Mouse (Mus musculus): Measurements from ENCODE around the gene Zglp1.
"Not testable (repeated sequence)": the region's sequence is repeated elsewhere in the genome, so short reads cannot be mapped to it uniquely, and the experiment has no call there.

The Zglp1 gene

GRCm38 (mm10) chr9:21072641-21073040, 5.7 kb upstream of the Zglp1 start:
- no peak for DNase-seq (ENCODE audit: low spot score)

- no peak for DNase-seq (ENCODE audit: low spot score)
Measured at GRCm38 (mm10) chr9:21062928-21063327, 4.0 kb downstream of the Zglp1 start.

- no peak for DNase-seq (ENCODE audit: low spot score)
Measured at GRCm38 (mm10) chr9:21051578-21051977, 15.3 kb downstream of the Zglp1 start.

- DNase-seq (ENCODE audit: low spot score) = no peak
Measured at GRCm38 (mm10) chr9:21045235-21045634, 21.7 kb downstream of the Zglp1 start.

DNA sequence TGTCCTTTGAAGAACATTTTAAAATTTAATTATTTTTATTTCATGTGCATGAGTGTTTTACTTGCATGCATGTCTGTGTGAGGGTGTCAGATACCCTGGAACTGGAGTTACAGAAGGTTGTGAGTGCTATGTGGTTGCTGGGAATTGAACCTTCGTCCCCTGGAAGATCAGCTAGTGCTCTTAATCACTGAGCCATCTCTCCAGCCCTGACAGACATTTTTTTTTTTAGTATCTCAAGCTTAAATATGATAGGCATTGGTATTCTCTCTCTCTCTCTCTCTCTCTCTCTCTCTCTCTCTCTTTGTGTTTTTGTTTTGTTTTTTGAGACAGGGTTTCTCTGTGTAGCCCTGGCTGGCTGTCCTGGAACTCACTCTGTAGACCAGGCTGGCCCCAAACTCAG, 22.1 kb downstream of the Zglp1 start:
- DNase-seq (ENCODE audit: low spot score) = not testable (repeated sequence)

- no peak for DNase-seq (ENCODE audit: low spot score)
Measured at GRCm38 (mm10) chr9:21043563-21043962, 23.3 kb downstream of the Zglp1 start.

DNA sequence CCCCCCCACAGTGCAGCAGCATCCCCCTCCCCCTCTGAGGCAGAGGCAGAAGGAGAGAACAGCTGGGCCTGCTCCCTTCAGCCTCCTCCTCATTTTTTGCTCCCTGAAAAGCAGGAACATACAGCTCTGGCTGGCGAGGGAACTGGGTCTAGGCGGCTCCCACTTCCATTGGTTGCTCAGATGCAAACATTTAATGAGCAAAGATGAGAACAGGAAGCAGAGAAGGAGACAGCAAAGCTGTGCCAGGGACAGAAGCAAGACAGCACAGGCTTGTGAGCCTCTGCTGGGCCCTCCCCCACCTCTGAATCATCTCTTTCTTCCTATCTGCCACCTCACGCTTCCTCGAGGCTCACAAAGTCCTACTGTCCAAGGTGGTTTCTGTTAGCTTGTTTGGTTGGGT, 25.6 kb downstream of the Zglp1 start:
- DNase-seq (ENCODE audit: low spot score) = no peak

DNA sequence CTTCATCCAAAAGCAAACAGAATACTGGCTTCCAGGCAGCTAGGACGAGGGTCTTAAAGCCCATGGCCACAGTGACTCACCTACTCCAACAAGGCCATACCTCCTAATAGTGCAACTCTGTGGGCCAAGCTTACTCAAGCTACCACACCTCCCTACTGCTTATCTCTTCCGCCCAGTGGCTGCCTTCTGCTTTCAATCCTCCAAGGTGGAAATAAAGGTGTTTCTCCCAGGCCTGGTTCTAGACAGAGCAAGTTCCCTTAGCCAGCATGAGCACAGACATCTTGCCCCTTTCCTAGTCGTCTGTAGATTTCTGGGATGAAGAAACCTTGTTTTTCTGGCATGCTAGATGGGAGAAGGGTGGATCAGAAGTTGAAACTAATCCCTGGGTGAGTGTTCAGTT, 27.1 kb downstream of the Zglp1 start:
- no peak for DNase-seq (ENCODE audit: low spot score)

DNA sequence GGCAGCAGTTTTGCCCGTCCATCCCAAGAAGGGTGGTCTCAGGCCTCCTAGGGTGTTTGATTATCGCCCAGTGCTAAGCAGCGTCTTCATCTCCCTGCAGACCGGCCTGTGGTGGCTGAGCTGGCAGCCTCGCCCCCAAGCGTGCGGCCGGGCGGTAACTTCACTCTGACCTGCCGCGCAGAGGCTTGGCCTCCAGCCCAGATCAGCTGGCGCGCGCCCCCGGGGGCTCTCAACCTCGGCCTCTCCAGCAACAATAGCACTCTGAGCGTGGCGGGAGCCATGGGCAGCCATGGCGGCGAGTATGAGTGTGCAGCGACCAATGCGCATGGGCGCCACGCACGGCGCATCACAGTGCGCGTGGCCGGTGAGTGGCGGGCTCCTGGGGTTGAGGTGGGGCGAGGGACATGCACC, 29.4 kb downstream of the Zglp1 start:
- DNase-seq (ENCODE audit: low spot score) = no peak

GRCm38 (mm10) chr9:21036666-21037065, 30.2 kb downstream of the Zglp1 start:
- DNase-seq (ENCODE audit: low spot score) = no peak

- no peak for DNase-seq (ENCODE audit: low spot score)
Measured at GRCm38 (mm10) chr9:21036161-21036560, 30.7 kb downstream of the Zglp1 start.

DNA sequence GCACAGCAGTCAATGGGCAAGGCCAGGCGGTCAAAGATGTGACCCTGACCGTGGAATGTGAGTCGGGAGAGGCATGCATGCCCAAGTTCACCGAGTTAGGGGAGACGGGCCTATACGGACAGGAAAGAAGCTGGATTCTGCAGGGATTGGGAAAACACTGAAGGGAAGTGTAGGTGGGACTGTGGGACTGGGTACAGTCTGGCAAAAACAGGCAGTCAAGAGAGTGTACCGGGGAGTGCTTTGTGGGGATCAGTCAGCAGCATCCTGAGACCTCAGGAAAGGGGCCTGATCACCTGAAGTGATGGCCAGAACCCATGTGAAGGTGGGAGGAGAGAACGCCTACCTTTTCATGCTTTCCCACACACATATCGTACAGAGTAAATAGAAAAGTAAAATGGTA, 31.3 kb downstream of the Zglp1 start:
- no peak for DNase-seq (ENCODE audit: low spot score)

GRCm38 (mm10) chr9:21034481-21035085, 32.3 kb downstream of the Zglp1 start:
- no peak for DNase-seq (ENCODE audit: low spot score)

GRCm38 (mm10) chr9:21033136-21033535, 33.8 kb downstream of the Zglp1 start:
- DNase-seq (ENCODE audit: low spot score) = peak; percentile 78

- DNase-seq (ENCODE audit: low spot score) = no peak
Measured at GRCm38 (mm10) chr9:21032491-21032890, 34.4 kb downstream of the Zglp1 start.

GRCm38 (mm10) chr9:21031896-21032351, 35.0 kb downstream of the Zglp1 start, which contains the start of gene Icam5:
Gene Icam5, plus strand, starts transcription at chr9:21032073.
- DNase-seq (ENCODE audit: low spot score) = no peak

GRCm38 (mm10) chr9:21031251-21031895, 35.5 kb downstream of the Zglp1 start:
- DNase-seq (ENCODE audit: low spot score) = peak; percentile 71

- DNase-seq (ENCODE audit: low spot score) = peak; percentile 84
Measured at GRCm38 (mm10) chr9:21030781-21031250, 36.1 kb downstream of the Zglp1 start.

DNA sequence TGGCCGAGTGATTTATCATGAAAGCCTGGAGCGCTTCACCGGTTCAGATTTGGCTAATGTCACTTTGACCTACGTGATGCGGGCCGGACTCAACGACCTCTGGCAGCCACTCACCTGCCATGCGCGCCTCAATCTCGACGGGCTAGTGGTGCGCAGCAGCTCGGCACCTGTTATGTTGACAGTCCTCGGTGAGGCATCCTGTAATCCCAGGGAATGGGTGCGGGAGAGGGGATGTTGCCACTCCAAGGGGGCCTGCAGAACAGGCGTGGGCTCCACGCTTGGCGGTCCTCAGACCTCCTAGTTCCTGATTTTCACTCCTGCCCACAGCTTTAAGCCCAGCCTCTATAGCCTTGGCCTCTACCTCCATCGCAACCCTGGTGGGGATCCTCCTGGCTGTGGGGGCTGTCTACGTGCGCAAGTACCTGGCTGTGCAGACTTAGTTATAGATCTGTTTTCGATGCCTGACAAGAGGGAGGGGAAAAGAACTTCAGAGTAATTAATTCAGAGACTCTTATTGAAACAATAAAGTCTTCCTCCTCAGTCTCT, 36.8 kb downstream of the Zglp1 start:
- DNase-seq (ENCODE audit: low spot score) = no peak

- peak; percentile 76 for DNase-seq (ENCODE audit: low spot score)
Measured at GRCm38 (mm10) chr9:21029291-21030054, 37.4 kb downstream of the Zglp1 start, which contains the start of gene Icam4. Gene Icam4, plus strand, starts transcription at chr9:21029373.

GRCm38 (mm10) chr9:21028560-21029110, 38.3 kb downstream of the Zglp1 start:
- no peak for DNase-seq (ENCODE audit: low spot score)

- no peak for DNase-seq (ENCODE audit: low spot score)
Measured at GRCm38 (mm10) chr9:21027774-21028290, 39.1 kb downstream of the Zglp1 start.
